Mouse (Mus musculus) ES-Bruce4 (cell line): ENCODE results near the gene Ctdspl.

Source experiments
- EP300 ChIP-seq: IDR thresholded peaks from 2 replicates; pipeline ENCODE4 v1.6.1; 2011; ENCODE audit warnings: low read depth, low read length; ENCODE audit not compliant: insufficient read depth
- POLR2A ChIP-seq: IDR thresholded peaks from one replicate; pipeline ENCODE4 v1.8.1; 2011; ENCODE audit warnings: low read length; ENCODE audit not compliant: insufficient read depth

- TF ChIP-seq POLR2A = no peak
- no peak for TF ChIP-seq EP300
Measured at GRCm38 (mm10) chr9:119002267-119002666, 76.0 kb downstream of the Ctdspl start.
